Mouse (Mus musculus) CH12.LX (cell line): ENCODE results near the gene Dtl. TPM values are rescaled to one million over a fixed set of nuclear protein-coding genes. Genes with fewer than 3 reads are reported as not detected.

ENCODE experiments used
- DNase-seq: peaks from one replicate; pipeline ENCODE4 v3.0.0-alpha.2; 2013; ENCODE audit errors: extremely low read depth
- H3K27ac ChIP-seq: 2 replicates; pipeline ENCODE4 v1.5.1; 2012; ENCODE audit warnings: low read depth, mild to moderate bottlenecking, control low read depth, moderate library complexity; ENCODE audit not compliant: insufficient read depth
- H3K27me3 ChIP-seq: replicated peaks from 2 replicates; pipeline ENCODE3; 2012; ENCODE audit warnings: inconsistent platforms
- H3K36me3 ChIP-seq, 2 experiments: replicated peaks in 1 of 2; 2 replicates each; pipeline versions ENCODE3 to v1.6.1; 2012; ENCODE audit warnings: inconsistent platforms in 1 of 2, low read length in 1 of 2, mild to moderate bottlenecking in 1 of 2, mixed read lengths in 1 of 2, moderate library complexity in 1 of 2; ENCODE audit not compliant: control insufficient read depth in 1 of 2, insufficient read depth in 1 of 2
- H3K4me1 ChIP-seq, 2 experiments: 2 replicates each; pipeline ENCODE4 v1.6.1; 2012; ENCODE audit warnings: inconsistent platforms in 1 of 2, moderate library complexity in 1 of 2; ENCODE audit not compliant: insufficient read depth in 2 of 2, control insufficient read depth in 1 of 2
- H3K4me2 ChIP-seq: 2 replicates; pipeline ENCODE4 v1.6.1; 2012; ENCODE audit warnings: low read depth, mild to moderate bottlenecking, control low read depth; ENCODE audit not compliant: poor library complexity, insufficient read depth, severe bottlenecking
- H3K4me3 ChIP-seq, 3 experiments: fragments of 150-350 bp in 1 of 3; sonication (generic) in 1 of 3; replicated peaks in 1 of 3; 2 replicates each; pipeline versions ENCODE3 to v1.5.1; 2011 to 2012; ENCODE audit warnings: low read depth in 2 of 3, low read length in 2 of 3, mild to moderate bottlenecking in 2 of 3, moderate library complexity in 2 of 3, control low read depth in 1 of 3, improper control_type of control experiment in 1 of 3, inconsistent platforms in 1 of 3, mixed read lengths in 1 of 3; ENCODE audit not compliant: poor library complexity in 1 of 3
- H3K79me2 ChIP-seq: replicated peaks from 2 replicates; pipeline ENCODE4 v1.6.1; 2012; ENCODE audit warnings: mild to moderate bottlenecking, moderate library complexity; ENCODE audit not compliant: control insufficient read depth, poor library complexity, insufficient read depth, severe bottlenecking; ENCODE audit errors: extremely low read depth
- H3K9ac ChIP-seq: 2 replicates; pipeline ENCODE4 v1.6.1; 2012; ENCODE audit warnings: low read depth, mild to moderate bottlenecking, control low read depth, moderate library complexity; ENCODE audit not compliant: insufficient read depth
- H3K9me3 ChIP-seq: replicated peaks from 2 replicates; pipeline ENCODE3; 2012; ENCODE audit warnings: low read length, inconsistent platforms, mixed read lengths
- CHD1 ChIP-seq: IDR thresholded peaks from 2 replicates; pipeline ENCODE4 v1.6.1; 2012; ENCODE audit warnings: low read depth, low read length, improper control_type of control experiment, inconsistent platforms
- CHD2 ChIP-seq: IDR thresholded peaks from 2 replicates; pipeline ENCODE4 v1.6.1; 2011; ENCODE audit warnings: low read length, improper control_type of control experiment
- CTCF ChIP-seq, 2 experiments: IDR thresholded peaks in 1 of 2; conservative IDR thresholded peaks in 1 of 2; 2 replicates each; pipeline ENCODE4 v1.5.1; 2011 to 2012; ENCODE audit warnings: low read depth in 2 of 2, low read length in 2 of 2, improper control_type of control experiment in 1 of 2, inconsistent platforms in 1 of 2, mild to moderate bottlenecking in 1 of 2, moderate library complexity in 1 of 2
- E2F4 ChIP-seq: IDR thresholded peaks from 2 replicates; pipeline ENCODE4 v1.6.1; 2011; ENCODE audit warnings: low read depth, low read length, improper control_type of control experiment; ENCODE audit not compliant: insufficient replicate concordance
- EP300 ChIP-seq: IDR thresholded peaks from 2 replicates; pipeline ENCODE4 v1.6.1; 2011; ENCODE audit warnings: low read length, improper control_type of control experiment
- ETS1 ChIP-seq: conservative IDR thresholded peaks from 2 replicates; pipeline ENCODE4 v1.6.1; 2012; ENCODE audit warnings: low read depth, mild to moderate bottlenecking, inconsistent platforms, low read length, improper control_type of control experiment, moderate library complexity
- GABPA ChIP-seq: IDR thresholded peaks from 2 replicates; pipeline ENCODE4 v1.6.1; 2012; ENCODE audit warnings: low read depth, low read length, improper control_type of control experiment, inconsistent platforms; ENCODE audit not compliant: insufficient replicate concordance
- IRF4 ChIP-seq: IDR thresholded peaks from 2 replicates; pipeline ENCODE4 v1.6.1; 2014; ENCODE audit warnings: low read depth, mild to moderate bottlenecking, inconsistent platforms, low read length, improper control_type of control experiment
- KAT2A ChIP-seq: IDR thresholded peaks from 2 replicates; pipeline ENCODE4 v1.6.1; 2012; ENCODE audit warnings: low read length, improper control_type of control experiment, inconsistent platforms; ENCODE audit not compliant: insufficient replicate concordance
- MAFK ChIP-seq: IDR thresholded peaks from 2 replicates; pipeline ENCODE4 v1.6.1; 2011; ENCODE audit warnings: low read length, improper control_type of control experiment; ENCODE audit not compliant: insufficient replicate concordance
- NRF1 ChIP-seq: IDR thresholded peaks from 2 replicates; pipeline ENCODE4 v1.6.1; 2014; ENCODE audit warnings: low read depth, mild to moderate bottlenecking, inconsistent platforms, low read length, improper control_type of control experiment, moderate library complexity
- POLR2A ChIP-seq: IDR thresholded peaks from 2 replicates; pipeline ENCODE4 v1.6.1; 2011; ENCODE audit warnings: low read depth, mild to moderate bottlenecking, improper control_type of control experiment, low read length
- POLR2AphosphoS2 ChIP-seq: IDR thresholded peaks from 2 replicates; pipeline ENCODE4 v1.6.1; 2011; ENCODE audit warnings: low read depth, low read length, improper control_type of control experiment
- SIN3A ChIP-seq: IDR thresholded peaks from 2 replicates; pipeline ENCODE4 v1.6.1; 2012; ENCODE audit warnings: low read length, improper control_type of control experiment, inconsistent platforms
- TBP ChIP-seq: conservative IDR thresholded peaks from 2 replicates; pipeline ENCODE4 v1.6.1; 2011; ENCODE audit warnings: low read depth, low read length, improper control_type of control experiment
- USF2 ChIP-seq: conservative IDR thresholded peaks from 2 replicates; pipeline ENCODE4 v1.6.1; 2011; ENCODE audit warnings: low read depth, low read length, improper control_type of control experiment
- ZNF384 ChIP-seq: IDR thresholded peaks from 2 replicates; pipeline ENCODE4 v1.6.1; 2012; ENCODE audit warnings: low read depth, low read length, improper control_type of control experiment, inconsistent platforms
- dilution Hi-C: fragments of 300-500 bp; cut with MboI; formaldehyde crosslinking; loops from 2 replicates; pipeline ENCODE4 v1.14.3; 2020; ENCODE audit warnings: low sequenced_read_pairs; ENCODE audit not compliant: extremely low pct_unique_long_range_greater_than_20kb, extremely low pct_ligation_motif_present
- in situ Hi-C: fragments of 300-500 bp; cut with MboI; formaldehyde crosslinking; loops from 3 replicates; pipeline ENCODE4 v1.14.3; 2019; ENCODE audit warnings: low sequenced_read_pairs, low pct_ligation_motif_present, low pct_unique_long_range_greater_than_20kb, mixed read lengths
- polyA plus RNA-seq: library from polyadenylated mRNA; unstranded; fragments of >175 nt; gene quantifications from 2 replicates; pipeline ENCODE4 v1.2.1, GENCODE M21; 2012; ENCODE audit warnings: low read depth; ENCODE audit not compliant: insufficient read length
- total RNA-seq, 2 experiments: library from RNA; depleted of rRNA; stranded (reverse); fragments of 300-350 nt in 1 of 2; fragments of >200 nt in 1 of 2; gene quantifications; 2 replicates each; pipeline ENCODE4 v1.2.3; 2012 to 2014

Dtl gene
- total and polyA plus RNA-seq, 3 experiments, result 31.8 to 65.2 (median 37.9) TPM

- H3K4me3 ChIP-seq, result no peak overlapping the region
- no peak for TF ChIP-seq IRF4
- no peak for TF ChIP-seq MAFK
- TF ChIP-seq TBP, result no peak
- TF ChIP-seq SIN3A, result no peak
- no peak for TF ChIP-seq EP300
- TF ChIP-seq POLR2AphosphoS2, result peak; percentile 28; the same call in 1 of the 2 replicates
- TF ChIP-seq ETS1, result no peak
- 0 out of 2 replicates have a peak, but pooled peaks have one; percentile 16 for TF ChIP-seq USF2
- TF ChIP-seq E2F4, result no peak
- no peak for TF ChIP-seq NRF1
- H3K27ac ChIP-seq, result no peak overlapping the region
- H3K4me2 ChIP-seq, result no peak overlapping the region
- no peak for DNase-seq
- dilution Hi-C loops (no loop called here), in situ Hi-C loops (no loop called here)
- H3K4me1 ChIP-seq, result peaks cover 24 to 40% of the 10 kb centered on the region in 2 experiments
- H3K79me2 ChIP-seq, result no peaks in the 10 kb centered on the region
- no peak overlapping the region for H3K9ac ChIP-seq
- no peaks in the 10 kb centered on the region for H3K27me3 ChIP-seq
- H3K36me3 ChIP-seq, result peaks cover 24 to 40% of the 10 kb centered on the region in 2 experiments
- H3K9me3 ChIP-seq, result no peaks in the 10 kb centered on the region
Measured at GRCm38 (mm10) chr1:191625026-191625425, 49.7 kb upstream of the Dtl start.

GRCm38 (mm10) chr1:191624492-191624891 is 49.1 kb upstream of the Dtl start:
- H3K9ac ChIP-seq, result no peak overlapping the region
- peaks cover 24 to 42% of the 10 kb centered on the region in 2 experiments for H3K4me1 ChIP-seq
- DNase-seq, result no peak
- peaks cover 29 to 46% of the 10 kb centered on the region in 2 experiments for H3K36me3 ChIP-seq
- no peak overlapping the region for H3K4me3 ChIP-seq
- no peaks in the 10 kb centered on the region for H3K79me2 ChIP-seq
- no peak overlapping the region for H3K27ac ChIP-seq
- dilution Hi-C loops, result no loop called here
- TF ChIP-seq POLR2AphosphoS2 (no peak), POLR2A (no peak), SIN3A (no peak), IRF4 (no peak), EP300 (no peak), CHD1 (no peak), CTCF (conservative IDR thresholded peaks at IDR 0.05 in 1 of 2, IDR thresholded peaks at IDR 0.05 in 1 of 2; ENCODE audit: low read depth in 2 of 2, low read length in 2 of 2) (no peak), GABPA (no peak), CHD2 (no peak), ZNF384 (no peak), KAT2A (no peak)
- no peaks in the 10 kb centered on the region for H3K27me3 ChIP-seq
- in situ Hi-C loops, result loop anchor here (25.0 kb wide), 1 partner anchor 88 kb away; the partner anchor contains the start of gene Lpgat1
- no peaks in the 10 kb centered on the region for H3K9me3 ChIP-seq
- H3K4me2 ChIP-seq, result no peak overlapping the region
